Mouse (Mus musculus) cerebellum, adult 11 months (tissue): Measurements from ENCODE around the gene Psma5.

Experiments
- DNase-seq: peaks from one replicate; pipeline ENCODE4 v3.0.0; 2022

Gene Psma5

GRCm38 (mm10) chr3:108306387-108306786, 49.7 kb downstream of the Psma5 start:
- no peak for DNase-seq

GRCm38 (mm10) chr3:108307485-108307884, 50.8 kb downstream of the Psma5 start:
- no peak for DNase-seq

GRCm38 (mm10) chr3:108310921-108311341, 54.2 kb downstream of the Psma5 start:
- DNase-seq: no peak

GRCm38 (mm10) chr3:108311688-108312087, 55.0 kb downstream of the Psma5 start:
- no peak for DNase-seq

- DNase-seq: no peak
Observed at GRCm38 (mm10) chr3:108312414-108312813, 55.7 kb downstream of the Psma5 start.

GRCm38 (mm10) chr3:108313138-108313537, 56.4 kb downstream of the Psma5 start:
- no peak for DNase-seq

GRCm38 (mm10) chr3:108314038-108314675, 57.4 kb downstream of the Psma5 start:
- no peak for DNase-seq

- DNase-seq: no peak
Observed at GRCm38 (mm10) chr3:108318517-108318916, 61.8 kb downstream of the Psma5 start.

GRCm38 (mm10) chr3:108321671-108322070, 64.9 kb downstream of the Psma5 start:
- no peak for DNase-seq

- DNase-seq: no peak
Observed at GRCm38 (mm10) chr3:108322136-108322535, 65.4 kb downstream of the Psma5 start.

- DNase-seq: no peak
Observed at GRCm38 (mm10) chr3:108322962-108323361, 66.2 kb downstream of the Psma5 start.

- no peak for DNase-seq
Observed at GRCm38 (mm10) chr3:108324837-108325236, 68.1 kb downstream of the Psma5 start.

GRCm38 (mm10) chr3:108325521-108325920, 68.8 kb downstream of the Psma5 start:
- DNase-seq: no peak

- no peak for DNase-seq
Observed at GRCm38 (mm10) chr3:108327275-108327674, 70.5 kb downstream of the Psma5 start.

GRCm38 (mm10) chr3:108327916-108328315, 71.2 kb downstream of the Psma5 start:
- DNase-seq: no peak

- DNase-seq: no peak
Observed at GRCm38 (mm10) chr3:108328441-108328841, 71.7 kb downstream of the Psma5 start.
